Mouse (Mus musculus): ENCODE measurements around the gene Msi1. TPM values are rescaled to one million over a fixed set of nuclear protein-coding genes. Genes with fewer than 3 reads are reported as not detected.

The Msi1 gene
- polyA plus RNA-seq, 1 experiment from 2014 or later, result 17.1 TPM

Other genes with a start within 250 kb of the Msi1 start
- 0.79 and 1.2 TPM in 2 replicates for gene Cabp1, start 235.2 kb upstream of the Msi1 start, polyA plus RNA-seq (2016; fragmentation: Nextera tagmentation; extraction: Ambion mirVana)
- 88.7 and 117 TPM in 2 replicates for gene Pop5, start 193.8 kb upstream of the Msi1 start, polyA plus RNA-seq (2016; fragmentation: Nextera tagmentation; extraction: Ambion mirVana)
- gene Rnf10, start 156.7 kb upstream of the Msi1 start, polyA plus RNA-seq (2016; fragmentation: Nextera tagmentation; extraction: Ambion mirVana), result 102 and 117 TPM in 2 replicates
- gene Coq5, start 149.9 kb upstream of the Msi1 start, polyA plus RNA-seq (2016; fragmentation: Nextera tagmentation; extraction: Ambion mirVana), result 78.2 and 87.8 TPM in 2 replicates
- gene Dynll1, start 128.6 kb upstream of the Msi1 start, polyA plus RNA-seq (2016; fragmentation: Nextera tagmentation; extraction: Ambion mirVana), result 1,455 and 1,701 TPM in 2 replicates
- 154 and 293 TPM in 2 replicates for gene Srsf9, start 102.4 kb upstream of the Msi1 start, polyA plus RNA-seq (2016; fragmentation: Nextera tagmentation; extraction: Ambion mirVana)
- gene Gatc, start 88.4 kb upstream of the Msi1 start, polyA plus RNA-seq (2016; fragmentation: Nextera tagmentation; extraction: Ambion mirVana), result 22.8 and 25.8 TPM in 2 replicates
- gene Triap1, start 88.4 kb upstream of the Msi1 start, polyA plus RNA-seq (2016; fragmentation: Nextera tagmentation; extraction: Ambion mirVana), result 40.3 and 46.7 TPM in 2 replicates
- 1,049 and 1,325 TPM in 2 replicates for gene Cox6a1, start 80.6 kb upstream of the Msi1 start, polyA plus RNA-seq (2016; fragmentation: Nextera tagmentation; extraction: Ambion mirVana)
- 0.48 and 1.4 TPM in 2 replicates for gene Pla2g1b, start 36.7 kb downstream of the Msi1 start, polyA plus RNA-seq (2016; fragmentation: Nextera tagmentation; extraction: Ambion mirVana)
- 18.7 and 19.0 TPM in 2 replicates for gene Sirt4, start 55.1 kb downstream of the Msi1 start, polyA plus RNA-seq (2016; fragmentation: Nextera tagmentation; extraction: Ambion mirVana)
- gene Pxn, start 77.1 kb downstream of the Msi1 start, polyA plus RNA-seq (2016; fragmentation: Nextera tagmentation; extraction: Ambion mirVana), result 30.3 and 31.9 TPM in 2 replicates
- 1,223 and 1,345 TPM in 2 replicates for gene Rplp0, start 129.9 kb downstream of the Msi1 start, polyA plus RNA-seq (2016; fragmentation: Nextera tagmentation; extraction: Ambion mirVana)
- gene Gcn1l1, start 135.7 kb downstream of the Msi1 start, polyA plus RNA-seq (2016; fragmentation: Nextera tagmentation; extraction: Ambion mirVana), result 47.8 and 49.8 TPM in 2 replicates
- 16.5 and 18.8 TPM in 2 replicates for gene Rab35, start 202.3 kb downstream of the Msi1 start, polyA plus RNA-seq (2016; fragmentation: Nextera tagmentation; extraction: Ambion mirVana)